Comparison of ENCODE assay signal across 12 mouse cellular contexts in genomic region chr11:60197998-60198619, GRCm38 (mm10). TPM values are rescaled to one million over a fixed set of nuclear protein-coding genes. Genes with fewer than 3 reads are reported as not detected.
A peak's percentile ranks its signal among the peaks of the same experiment; 100 is the strongest.
DNase-seq lines count a peak whose midpoint lies in the region; ATAC-seq and TF ChIP-seq lines count a peak whose summit lies in the region.
"Had no signal": no experiment of that assay in that cellular context is flagged by ENCODE, and none has a peak within 500 bp of the region (broad histone marks: within the 10 kb centered on the region; RNA-seq: fewer than 3 reads in every experiment).

No protein-coding gene starts in this region.

- peaks cover 13% of the 10 kb centered on the region for H3K4me1 ChIP-seq in midbrain, embryonic 12.5 days
- H3K4me1 ChIP-seq in midbrain, embryonic 14.5 days (ENCODE audit: control insufficient read depth, insufficient read depth, low read length), result peaks cover 8% of the 10 kb centered on the region
- peaks cover 7% of the 10 kb centered on the region; the same call in 1 of the 2 replicates for H3K4me1 ChIP-seq in embryonic facial prominence, embryonic 13.5 days
- H3K4me1 ChIP-seq in midbrain, embryonic 15.5 days, result peaks cover 20% of the 10 kb centered on the region

- no peak for ATAC-seq in midbrain, embryonic 12.5 days (ENCODE audit: low FRiP score, low read depth)
- no peak for ATAC-seq in midbrain, embryonic 14.5 days (ENCODE audit: low FRiP score, low TSS enrichment)
- ATAC-seq in embryonic facial prominence, embryonic 13.5 days (ENCODE audit: insufficient number of reproducible peaks, insufficient read depth, low FRiP score, low TSS enrichment, low read depth), result no peak
- ATAC-seq in midbrain, embryonic 15.5 days (replicated peaks), result no peak
- ATAC-seq: intestine, embryonic 16.5 days had no signal

- TF ChIP-seq CTCF in gastrocnemius, adult 2 months (IDR thresholded peaks at IDR 0.05), result no peak

- no peak overlapping the region for H3K4me2 ChIP-seq in midbrain, embryonic 12.5 days (replicated peaks)
- H3K4me2 ChIP-seq in midbrain, embryonic 14.5 days (ENCODE audit: low read length), result no peak overlapping the region
- no peak overlapping the region for H3K4me2 ChIP-seq in embryonic facial prominence, embryonic 13.5 days
- H3K4me2 ChIP-seq in midbrain, embryonic 15.5 days, result no peak overlapping the region

- H3K27me3 ChIP-seq in midbrain, embryonic 12.5 days, result no peaks in the 10 kb centered on the region
- H3K27me3 ChIP-seq in midbrain, embryonic 14.5 days (ENCODE audit: control insufficient read depth, insufficient read depth, low read length), result no peaks in the 10 kb centered on the region
- H3K27me3 ChIP-seq in embryonic facial prominence, embryonic 13.5 days, result no peaks in the 10 kb centered on the region
- no peaks in the 10 kb centered on the region for H3K27me3 ChIP-seq in midbrain, embryonic 15.5 days (replicated peaks)

- DNase-seq in gastrocnemius, adult 2 months, result no peak
- DNase-seq in gastrocnemius, adult 18-20 months (ENCODE audit: low spot score), result no peak
- no peak for DNase-seq in midbrain, embryonic 14.5 days
- no peak for DNase-seq in frontal cortex, postnatal 25 days (ENCODE audit: low spot score in 2 of 2)
- no peak for DNase-seq in left cerebral cortex, adult 18-20 months (ENCODE audit: low spot score in 2 of 2)
- DNase-seq: cerebellum, adult 9-10 months; gastrocnemius, postnatal 10 days; thymus, adult 2 months had no signal

- no peak overlapping the region for H3K4me3 ChIP-seq in gastrocnemius, adult 2 months
- H3K4me3 ChIP-seq in midbrain, embryonic 12.5 days, result no peak overlapping the region
- H3K4me3 ChIP-seq in midbrain, embryonic 14.5 days (replicated peaks; ENCODE audit: low read depth, low read length), result no peak overlapping the region
- no peak overlapping the region for H3K4me3 ChIP-seq in embryonic facial prominence, embryonic 13.5 days
- H3K4me3 ChIP-seq in midbrain, embryonic 15.5 days, result no peak overlapping the region

- 86% methylated on average over 24 of the region's 24 CpGs for whole genome bisulfite sequencing in midbrain, embryonic 12.5 days
- WGBS in midbrain, embryonic 14.5 days, result 79% methylated on average over 24 of the region's 24 CpGs
- 83% methylated on average over 24 of the region's 24 CpGs for WGBS in embryonic facial prominence, embryonic 13.5 days
- WGBS in midbrain, embryonic 15.5 days, result 76% methylated on average over 24 of the region's 24 CpGs

- H3K9ac ChIP-seq in midbrain, embryonic 12.5 days (replicated peaks), result no peak overlapping the region
- H3K9ac ChIP-seq in midbrain, embryonic 14.5 days (replicated peaks; ENCODE audit: low read length), result no peak overlapping the region
- no peak overlapping the region for H3K9ac ChIP-seq in embryonic facial prominence, embryonic 13.5 days
- no peak overlapping the region for H3K9ac ChIP-seq in midbrain, embryonic 15.5 days

- 0 out of 2 replicates have a peak, but pooled peaks cover 11% of the 10 kb centered on the region for H3K9me3 ChIP-seq in midbrain, embryonic 12.5 days
- 0 out of 2 replicates have a peak, but pooled peaks cover 3% of the 10 kb centered on the region for H3K9me3 ChIP-seq in midbrain, embryonic 14.5 days (ENCODE audit: control insufficient read depth, low read length)
- H3K9me3 ChIP-seq in embryonic facial prominence, embryonic 13.5 days, result peaks cover 13% of the 10 kb centered on the region; the same call in 1 of the 2 replicates
- H3K9me3 ChIP-seq in midbrain, embryonic 15.5 days, result no peaks in the 10 kb centered on the region

- intact Hi-C loops in gastrocnemius, adult 2 months (cut with DNase I), result loop anchor here (5.0 kb wide), 1 partner anchor 96 kb away; no protein-coding TSS in a partner anchor

- peaks cover 76% of the 10 kb centered on the region for H3K36me3 ChIP-seq in midbrain, embryonic 12.5 days
- H3K36me3 ChIP-seq in midbrain, embryonic 14.5 days (ENCODE audit: control insufficient read depth, insufficient read depth, low read length), result peaks cover 79% of the 10 kb centered on the region
- H3K36me3 ChIP-seq in embryonic facial prominence, embryonic 13.5 days, result peaks cover 89% of the 10 kb centered on the region
- H3K36me3 ChIP-seq in midbrain, embryonic 15.5 days (replicated peaks), result peaks cover 25% of the 10 kb centered on the region

- peak overlapping the region; percentile 28; the same call in 1 of the 2 replicates for H3K27ac ChIP-seq in gastrocnemius, adult 2 months
- 0 out of 2 replicates have a peak overlapping the region, but pooled peaks have one; percentile 1 for H3K27ac ChIP-seq in midbrain, embryonic 12.5 days (replicated peaks)
- H3K27ac ChIP-seq in midbrain, embryonic 14.5 days (replicated peaks; ENCODE audit: low read depth, low read length), result no peak overlapping the region
- H3K27ac ChIP-seq in embryonic facial prominence, embryonic 13.5 days, result peak overlapping the region; percentile 60
- peak overlapping the region; percentile 39; the same call in 1 of the 2 replicates for H3K27ac ChIP-seq in midbrain, embryonic 15.5 days

RNA-seq across cellular contexts. Expression of gene Srebf1, which starts 24.3 kb away (rescaled TPM):
- 10 to 100 TPM; 27.5 to 43.4 TPM for total RNA-seq in gastrocnemius, adult 2 months (2021)
- 10 to 100 TPM; 32.4 to 35.9 TPM for total RNA-seq in gastrocnemius, adult 18-20 months (2021)
- polyA plus RNA-seq in midbrain, embryonic 12.5 days (2016; fragmentation: Nextera tagmentation; extraction: Ambion mirVana), result 46.8 and 56.8 TPM in 2 replicates
- 34.5 and 35.2 TPM in 2 replicates for polyA plus RNA-seq in midbrain, embryonic 14.5 days (2014; fragmentation: Nextera tagmentation; extraction: Ambion mirVana)
- polyA plus RNA-seq in embryonic facial prominence, embryonic 13.5 days (2015; fragmentation: Nextera tagmentation; extraction: Ambion mirVana), result 59.1 and 61.9 TPM in 2 replicates
- polyA plus RNA-seq in midbrain, embryonic 15.5 days (2015; fragmentation: Nextera tagmentation; extraction: Ambion mirVana), result 37.0 and 38.3 TPM in 2 replicates
- 10 to 100 TPM; 66.2 to 68.2 TPM for total RNA-seq in left cerebral cortex, adult 18-20 months (2021)
